Mouse (Mus musculus) adrenal gland, postnatal 14 days (tissue): ENCODE data around the gene Gramd1b. TPM values are rescaled to one million over a fixed set of nuclear protein-coding genes. Genes with fewer than 3 reads are reported as not detected.

Experiments used
- DNase-seq: peaks from one replicate; pipeline ENCODE4 v3.0.0; 2021; ENCODE audit warnings: mixed read lengths
- total RNA-seq: library from RNA; stranded (reverse); gene quantifications from 2 replicates; pipeline ENCODE4 v1.2.3, GENCODE M21; 2021

The Gramd1b gene
- total RNA-seq, 1 experiment from 2014 or later: 489 TPM

DNA sequence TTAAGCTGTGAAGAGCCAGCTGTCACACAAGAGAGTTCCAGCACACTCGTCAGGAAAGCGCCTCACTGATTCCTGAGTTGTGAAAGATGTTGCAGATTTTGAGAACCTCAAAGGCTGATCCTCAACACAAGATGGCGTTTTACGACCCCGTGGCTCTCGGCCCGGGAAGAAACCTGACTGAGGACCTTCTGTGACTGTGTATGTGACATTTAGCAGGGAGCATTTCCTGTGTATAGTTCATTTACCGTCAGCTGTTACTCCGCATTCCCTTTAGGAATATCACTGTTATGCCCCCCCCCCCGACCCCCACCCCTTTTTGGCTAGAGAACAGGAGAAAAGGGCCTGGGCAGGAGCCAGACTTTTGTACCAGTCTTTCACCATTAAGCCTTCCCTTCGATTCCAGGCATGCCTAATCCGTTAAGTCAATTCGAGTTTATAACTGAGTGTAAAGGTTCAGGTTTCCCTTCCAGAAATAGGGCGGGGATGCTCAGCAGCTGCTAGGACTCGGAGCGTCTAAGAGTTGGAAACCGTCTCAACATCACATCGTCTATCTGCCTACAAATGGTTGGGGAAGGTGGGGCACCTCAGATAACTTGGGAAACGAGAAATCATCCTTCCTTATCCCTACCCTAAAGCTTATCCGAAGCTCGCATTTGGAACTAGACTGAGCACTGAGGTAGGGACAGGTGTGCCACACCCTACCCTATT lies 263.0 kb downstream of the Gramd1b start:
- DNase-seq: no peak

DNA sequence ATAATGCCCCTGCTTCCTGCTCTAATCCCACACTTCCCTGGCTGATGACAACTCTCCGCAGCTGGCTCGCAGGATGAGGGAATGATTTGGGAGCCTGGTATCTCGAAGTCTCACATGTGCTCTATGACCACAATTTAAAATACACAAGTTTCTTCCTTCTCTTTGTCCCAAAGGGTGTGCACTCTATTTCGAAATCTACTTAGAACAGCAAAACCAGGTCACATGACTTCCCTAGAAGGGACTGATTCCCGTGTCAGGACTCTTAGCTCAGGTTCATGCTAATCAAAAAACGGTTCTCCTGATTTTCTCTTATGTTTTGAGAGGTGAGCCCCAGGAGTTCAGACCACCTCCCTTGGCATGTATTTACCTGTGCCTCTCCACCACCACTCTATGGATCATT lies 267.3 kb downstream of the Gramd1b start:
- DNase-seq: no peak

- no peak for DNase-seq
These were observed 278.7 kb downstream of the Gramd1b start for GRCm38 (mm10) chr9:40252459-40252858.

- DNase-seq: no peak
These were observed 282.1 kb downstream of the Gramd1b start for GRCm38 (mm10) chr9:40249106-40249505.

DNA sequence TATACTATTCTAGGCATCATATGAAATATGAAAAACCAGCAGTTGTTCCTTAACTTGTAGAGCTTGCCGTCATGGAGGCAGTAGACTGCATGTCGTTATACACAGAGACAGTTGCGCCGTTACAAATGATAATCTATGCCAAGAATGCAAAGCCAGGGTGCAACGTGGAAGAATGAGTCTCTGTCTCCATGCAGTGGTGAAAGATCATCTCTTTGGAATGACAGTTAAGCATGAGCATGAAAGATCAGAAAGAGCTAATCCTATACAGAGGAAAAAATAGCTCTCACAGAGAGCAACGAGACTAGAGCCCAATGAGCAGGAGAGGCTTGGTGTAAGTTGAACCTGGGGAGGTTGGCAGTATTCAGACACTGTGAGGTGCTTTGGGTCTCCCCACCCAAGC lies 284.5 kb downstream of the Gramd1b start:
- no peak for DNase-seq

GRCm38 (mm10) chr9:40245974-40246665 lies 285.1 kb downstream of the Gramd1b start:
- no peak for DNase-seq

GRCm38 (mm10) chr9:40245466-40245865 lies 285.7 kb downstream of the Gramd1b start:
- DNase-seq: no peak

Other genes with a start within 250 kb of the Gramd1b start
- gene Gm21915, start 139.2 kb upstream of the Gramd1b start, total RNA-seq: not detected in 2 replicates
- 6.5 and 7.4 TPM in 2 replicates for gene Clmp, start 154.6 kb upstream of the Gramd1b start, total RNA-seq